In genomic region chr2:166608509-166608908, GRCm38 (mm10) we compare ENCODE assay signal across 9 mouse cellular contexts.
DNase-seq lines count a peak whose midpoint lies in the region; ATAC-seq lines count a peak whose summit lies in the region.
"Had no signal": no experiment of that assay in that cellular context is flagged by ENCODE, and none has a peak within 500 bp of the region (broad histone marks: within the 10 kb centered on the region; RNA-seq: fewer than 3 reads in every experiment).

No protein-coding gene starts in this region.

- no peak for ATAC-seq in forebrain, embryonic 12.5 days (ENCODE audit: low FRiP score)
- ATAC-seq in forebrain, embryonic 11.5 days (replicated peaks; ENCODE audit: low FRiP score) = no peak
- ATAC-seq in midbrain, embryonic 14.5 days (ENCODE audit: low FRiP score, low TSS enrichment) = no peak
- no peak for ATAC-seq in midbrain, embryonic 16.5 days
- no peak for ATAC-seq in heart, embryonic 13.5 days (ENCODE audit: extremely low read depth, insufficient number of reproducible peaks, low FRiP score, low TSS enrichment)
- no peak for ATAC-seq in stomach, embryonic 15.5 days (ENCODE audit: insufficient read depth, low FRiP score, low read depth)

- H3K27ac ChIP-seq in forebrain, embryonic 12.5 days = 0 out of 2 replicates have a peak overlapping the region, but pooled peaks have one; percentile 33
- no peak overlapping the region for H3K27ac ChIP-seq in forebrain, embryonic 11.5 days (ENCODE audit: low read depth, low read length)
- no peak overlapping the region for H3K27ac ChIP-seq in midbrain, embryonic 14.5 days (replicated peaks; ENCODE audit: low read depth, low read length)
- no peak overlapping the region for H3K27ac ChIP-seq in midbrain, embryonic 16.5 days (ENCODE audit: low read length)
- peak overlapping the region; percentile 61 for H3K27ac ChIP-seq in heart, embryonic 13.5 days (replicated peaks)
- peak overlapping the region; percentile 31; the same call in 1 of the 2 replicates for H3K27ac ChIP-seq in stomach, embryonic 15.5 days
- H3K27ac ChIP-seq: liver, embryonic 14.5 days had no signal

- no peaks in the 10 kb centered on the region for H3K27me3 ChIP-seq in forebrain, embryonic 12.5 days
- H3K27me3 ChIP-seq in forebrain, embryonic 11.5 days (ENCODE audit: control insufficient read depth, insufficient read depth, low read length) = no peaks in the 10 kb centered on the region
- no peaks in the 10 kb centered on the region for H3K27me3 ChIP-seq in midbrain, embryonic 14.5 days (ENCODE audit: control insufficient read depth, insufficient read depth, low read length)
- H3K27me3 ChIP-seq in midbrain, embryonic 16.5 days (ENCODE audit: control insufficient read depth, insufficient read depth, low read depth, low read length) = no peaks in the 10 kb centered on the region
- no peaks in the 10 kb centered on the region for H3K27me3 ChIP-seq in heart, embryonic 13.5 days (replicated peaks)
- H3K27me3 ChIP-seq in stomach, embryonic 15.5 days (replicated peaks) = no peaks in the 10 kb centered on the region

- WGBS in forebrain, embryonic 12.5 days = 19% methylated on average over 8 of the region's 8 CpGs
- WGBS in forebrain, embryonic 11.5 days = 21% methylated on average over 8 of the region's 8 CpGs
- WGBS in midbrain, embryonic 14.5 days = 23% methylated on average over 8 of the region's 8 CpGs
- 22% methylated on average over 8 of the region's 8 CpGs for WGBS in midbrain, embryonic 16.5 days
- 26% methylated on average over 8 of the region's 8 CpGs for WGBS in heart, embryonic 13.5 days
- 28% methylated on average over 8 of the region's 8 CpGs for WGBS in stomach, embryonic 15.5 days

- H3K4me2 ChIP-seq in forebrain, embryonic 12.5 days = no peak overlapping the region
- H3K4me2 ChIP-seq in forebrain, embryonic 11.5 days (ENCODE audit: low read depth, low read length, severe bottlenecking) = no peak overlapping the region
- no peak overlapping the region for H3K4me2 ChIP-seq in midbrain, embryonic 14.5 days (ENCODE audit: low read length)
- H3K4me2 ChIP-seq in midbrain, embryonic 16.5 days (ENCODE audit: low read length) = no peak overlapping the region
- H3K4me2 ChIP-seq in heart, embryonic 13.5 days = no peak overlapping the region
- H3K4me2 ChIP-seq in stomach, embryonic 15.5 days = no peak overlapping the region

- H3K9ac ChIP-seq in forebrain, embryonic 12.5 days = no peak overlapping the region
- H3K9ac ChIP-seq in forebrain, embryonic 11.5 days (ENCODE audit: low read length) = no peak overlapping the region
- no peak overlapping the region; the same call in 1 of the 2 replicates for H3K9ac ChIP-seq in midbrain, embryonic 14.5 days (replicated peaks; ENCODE audit: low read length)
- no peak overlapping the region for H3K9ac ChIP-seq in midbrain, embryonic 16.5 days (ENCODE audit: low read depth, low read length)
- H3K9ac ChIP-seq in heart, embryonic 13.5 days = 0 out of 2 replicates have a peak overlapping the region, but pooled peaks have one; percentile 1
- no peak overlapping the region for H3K9ac ChIP-seq in stomach, embryonic 15.5 days
- H3K9ac ChIP-seq: liver, embryonic 14.5 days had no signal

- no peak for DNase-seq in forebrain, embryonic 11.5 days (ENCODE audit: low spot score)
- DNase-seq in midbrain, embryonic 14.5 days = peak; percentile 35
- no peak for DNase-seq in Muller cell, postnatal 12 days (ENCODE audit: inconsistent ontology term)
- DNase-seq in urinary bladder, postnatal 25 days (ENCODE audit: low spot score) = no peak

- no peak overlapping the region for H3K4me3 ChIP-seq in forebrain, embryonic 12.5 days (replicated peaks)
- no peak overlapping the region for H3K4me3 ChIP-seq in forebrain, embryonic 11.5 days (ENCODE audit: low read depth, low read length)
- no peak overlapping the region for H3K4me3 ChIP-seq in midbrain, embryonic 14.5 days (replicated peaks; ENCODE audit: low read depth, low read length)
- H3K4me3 ChIP-seq in midbrain, embryonic 16.5 days (ENCODE audit: low read depth, low read length) = no peak overlapping the region
- H3K4me3 ChIP-seq in heart, embryonic 13.5 days = no peak overlapping the region
- H3K4me3 ChIP-seq in stomach, embryonic 15.5 days (replicated peaks) = no peak overlapping the region

- H3K9me3 ChIP-seq in forebrain, embryonic 12.5 days = no peaks in the 10 kb centered on the region
- H3K9me3 ChIP-seq in forebrain, embryonic 11.5 days (ENCODE audit: control insufficient read depth, low read length) = no peaks in the 10 kb centered on the region
- H3K9me3 ChIP-seq in midbrain, embryonic 14.5 days (ENCODE audit: control insufficient read depth, low read length) = no peaks in the 10 kb centered on the region
- H3K9me3 ChIP-seq in midbrain, embryonic 16.5 days (replicated peaks; ENCODE audit: control insufficient read depth, low read length, poor library complexity, severe bottlenecking) = no peaks in the 10 kb centered on the region
- no peaks in the 10 kb centered on the region for H3K9me3 ChIP-seq in heart, embryonic 13.5 days
- no peaks in the 10 kb centered on the region for H3K9me3 ChIP-seq in stomach, embryonic 15.5 days

- H3K4me1 ChIP-seq in forebrain, embryonic 12.5 days = peaks cover 9% of the 10 kb centered on the region; the same call in 1 of the 2 replicates
- H3K4me1 ChIP-seq in forebrain, embryonic 11.5 days (replicated peaks; ENCODE audit: control insufficient read depth, insufficient read depth, low read length) = peaks cover 2% of the 10 kb centered on the region
- H3K4me1 ChIP-seq in midbrain, embryonic 14.5 days (ENCODE audit: control insufficient read depth, insufficient read depth, low read length) = no peaks in the 10 kb centered on the region
- H3K4me1 ChIP-seq in midbrain, embryonic 16.5 days (ENCODE audit: control insufficient read depth, insufficient read depth, low read length) = peaks cover 2% of the 10 kb centered on the region; the same call in 1 of the 2 replicates
- peaks cover 43% of the 10 kb centered on the region for H3K4me1 ChIP-seq in heart, embryonic 13.5 days
- H3K4me1 ChIP-seq in stomach, embryonic 15.5 days = peaks cover 9% of the 10 kb centered on the region

- peaks cover 11% of the 10 kb centered on the region; the same call in 1 of the 2 replicates for H3K36me3 ChIP-seq in forebrain, embryonic 12.5 days (replicated peaks)
- H3K36me3 ChIP-seq in forebrain, embryonic 11.5 days (ENCODE audit: control insufficient read depth, insufficient read depth, low read length) = no peaks in the 10 kb centered on the region
- no peaks in the 10 kb centered on the region; the same call in 1 of the 2 replicates for H3K36me3 ChIP-seq in midbrain, embryonic 14.5 days (ENCODE audit: control insufficient read depth, insufficient read depth, low read length)
- H3K36me3 ChIP-seq in midbrain, embryonic 16.5 days (ENCODE audit: control insufficient read depth, insufficient read depth, low read length) = no peaks in the 10 kb centered on the region
- H3K36me3 ChIP-seq in heart, embryonic 13.5 days = peaks cover 10% of the 10 kb centered on the region; the same call in 1 of the 2 replicates
- no peaks in the 10 kb centered on the region for H3K36me3 ChIP-seq in stomach, embryonic 15.5 days

Comparison
In these comparisons a context has a peak if more than half of its experiments do, and no peak if none do; other contexts are left out.
1. H3K27ac ChIP-seq: peak in forebrain, embryonic 12.5 days (single experiment), heart, embryonic 13.5 days (single experiment) and stomach, embryonic 15.5 days (single experiment); none in forebrain, embryonic 11.5 days (single experiment), midbrain, embryonic 14.5 days (single experiment) and midbrain, embryonic 16.5 days (single experiment).